Mouse (Mus musculus) stomach, embryonic 16.5 days (tissue): Measurements from ENCODE around the gene Astn1. TPM values are rescaled to one million over a fixed set of nuclear protein-coding genes. Genes with fewer than 3 reads are reported as not detected.

Experiments used
- ATAC-seq: fragments of 200-750 bp; cut with Nextera tagmentation; 2 replicates; pipeline ENCODE4 v1.8.0; 2017; ENCODE audit warnings: moderate number of reproducible peaks, moderate TSS enrichment; ENCODE audit not compliant: insufficient read depth, low FRiP score
- H3K27ac ChIP-seq: fragments of 300-500 bp; sonication (generic); 2 replicates; pipeline ENCODE4 v1.5.1; 2014; ENCODE audit warnings: low read length
- H3K27me3 ChIP-seq: fragments of 300-500 bp; sonication (generic); 2 replicates; pipeline ENCODE4 v1.6.1; 2014; ENCODE audit warnings: low read length, control low read depth, mixed read lengths; ENCODE audit not compliant: control insufficient read depth, insufficient read depth
- H3K36me3 ChIP-seq: fragments of 300-500 bp; sonication (generic); 2 replicates; pipeline ENCODE4 v1.6.1; 2014; ENCODE audit warnings: low read length; ENCODE audit not compliant: control insufficient read depth, insufficient read depth
- H3K4me1 ChIP-seq: fragments of 300-500 bp; sonication (generic); 2 replicates; pipeline ENCODE4 v1.6.1; 2014; ENCODE audit warnings: low read length, control low read depth, mixed read lengths; ENCODE audit not compliant: control insufficient read depth, insufficient read depth
- H3K4me2 ChIP-seq: fragments of 300-500 bp; sonication (generic); 2 replicates; pipeline ENCODE4 v1.6.1; 2014; ENCODE audit warnings: low read depth, low read length, mixed read lengths
- H3K4me3 ChIP-seq: fragments of 300-500 bp; sonication (generic); replicated peaks from 2 replicates; pipeline ENCODE4 v1.5.1; 2014; ENCODE audit warnings: mild to moderate bottlenecking, low read length
- H3K9ac ChIP-seq: fragments of 300-500 bp; sonication (generic); 2 replicates; pipeline ENCODE4 v1.6.1; 2014; ENCODE audit warnings: low read length
- H3K9me3 ChIP-seq: fragments of 300-500 bp; sonication (generic); replicated peaks from 2 replicates; pipeline ENCODE4 v1.6.1; 2016; ENCODE audit warnings: low read length, control low read depth; ENCODE audit not compliant: control insufficient read depth
- WGBS: fragments of 180-500 bp; shearing (Covaris S2); extraction: QIAGEN DNeasy Blood & Tissue Kit; methylation state at CpG from one replicate; pipeline ENCODE4 v1.1.7; 2014; 5-methylcytosine and 5-hydroxymethylcytosine counted together
- polyA plus RNA-seq: library from polyadenylated mRNA; unstranded; fragments of >200 nt; fragmentation: Nextera tagmentation; extraction: Ambion mirVana; gene quantifications from 2 replicates; pipeline ENCODE4 v1.2.1, GENCODE M21; 2015

The Astn1 gene
- polyA plus RNA-seq, 1 experiment from 2014 or later: 1.2 TPM

- Histone ChIP-seq H3K4me2 (no peak overlapping the region), H3K4me1 (no peaks in the 10 kb centered on the region), H3K27me3 (no peaks in the 10 kb centered on the region), H3K9me3 (no peaks in the 10 kb centered on the region), H3K27ac (no peak overlapping the region), H3K4me3 (no peak overlapping the region), H3K9ac (no peak overlapping the region), H3K36me3 (no peaks in the 10 kb centered on the region)
- no peak for ATAC-seq
These were observed 280.2 kb downstream of the Astn1 start for GRCm38 (mm10) chr1:158642247-158642646.

GRCm38 (mm10) chr1:158652799-158653198 is 290.7 kb downstream of the Astn1 start:
- no peak for ATAC-seq
- Histone ChIP-seq H3K4me1 (no peaks in the 10 kb centered on the region), H3K9ac (no peak overlapping the region), H3K27ac (no peak overlapping the region), H3K9me3 (no peaks in the 10 kb centered on the region), H3K4me3 (no peak overlapping the region), H3K4me2 (no peak overlapping the region), H3K27me3 (no peaks in the 10 kb centered on the region), H3K36me3 (no peaks in the 10 kb centered on the region)
- 78% methylated on average over 2 of the region's 2 CpGs for WGBS

- H3K9ac ChIP-seq: no peak overlapping the region
- no peak overlapping the region for H3K4me2 ChIP-seq
- H3K9me3 ChIP-seq: no peaks in the 10 kb centered on the region
- H3K4me1 ChIP-seq: no peaks in the 10 kb centered on the region
- no peak overlapping the region for H3K4me3 ChIP-seq
- no peak for ATAC-seq
- H3K27ac ChIP-seq: no peak overlapping the region
- 31% methylated on average over 4 of the region's 4 CpGs for WGBS
- H3K27me3 ChIP-seq: no peaks in the 10 kb centered on the region
- no peaks in the 10 kb centered on the region for H3K36me3 ChIP-seq
These were observed 291.9 kb downstream of the Astn1 start for GRCm38 (mm10) chr1:158653808-158654520.

- H3K4me3 ChIP-seq: no peak overlapping the region
- H3K4me2 ChIP-seq: no peak overlapping the region
- no peak overlapping the region for H3K9ac ChIP-seq
- no peak overlapping the region for H3K27ac ChIP-seq
- 0 out of 2 replicates have a peak, but pooled peaks have one; percentile 56 for ATAC-seq
- H3K9me3 ChIP-seq: no peaks in the 10 kb centered on the region
- no peaks in the 10 kb centered on the region for H3K4me1 ChIP-seq
- no peaks in the 10 kb centered on the region for H3K36me3 ChIP-seq
- no peaks in the 10 kb centered on the region for H3K27me3 ChIP-seq
- 36% methylated on average over 3 of the region's 3 CpGs for WGBS
These were observed 292.6 kb downstream of the Astn1 start for GRCm38 (mm10) chr1:158654571-158655205.

GRCm38 (mm10) chr1:158656986-158657385 is 294.9 kb downstream of the Astn1 start:
- H3K9ac ChIP-seq: no peak overlapping the region
- H3K4me3 ChIP-seq: no peak overlapping the region
- H3K4me1 ChIP-seq: no peaks in the 10 kb centered on the region
- H3K27ac ChIP-seq: no peak overlapping the region
- no peaks in the 10 kb centered on the region for H3K36me3 ChIP-seq
- no peaks in the 10 kb centered on the region for H3K9me3 ChIP-seq
- no peaks in the 10 kb centered on the region for H3K27me3 ChIP-seq
- 88% methylated on average over 6 of the region's 6 CpGs for WGBS
- no peak overlapping the region for H3K4me2 ChIP-seq
- ATAC-seq: no peak

GRCm38 (mm10) chr1:158666001-158666400 is 303.9 kb downstream of the Astn1 start:
- 74% methylated on average over 3 of the region's 3 CpGs for WGBS
- no peaks in the 10 kb centered on the region for H3K9me3 ChIP-seq
- H3K4me1 ChIP-seq: no peaks in the 10 kb centered on the region
- no peak overlapping the region for H3K4me3 ChIP-seq
- H3K9ac ChIP-seq: no peak overlapping the region
- no peaks in the 10 kb centered on the region for H3K36me3 ChIP-seq
- ATAC-seq: no peak
- no peak overlapping the region for H3K4me2 ChIP-seq
- no peak overlapping the region for H3K27ac ChIP-seq
- H3K27me3 ChIP-seq: no peaks in the 10 kb centered on the region

- no peak overlapping the region for H3K9ac ChIP-seq
- no peak overlapping the region for H3K4me3 ChIP-seq
- H3K4me1 ChIP-seq: no peaks in the 10 kb centered on the region
- no peaks in the 10 kb centered on the region for H3K27me3 ChIP-seq
- WGBS: 41% methylated on average over 3 of the region's 3 CpGs
- ATAC-seq: peak; percentile 75; the same call in 1 of the 2 replicates
- no peak overlapping the region for H3K27ac ChIP-seq
- H3K36me3 ChIP-seq: no peaks in the 10 kb centered on the region
- H3K4me2 ChIP-seq: no peak overlapping the region
- no peaks in the 10 kb centered on the region for H3K9me3 ChIP-seq
These were observed 308.0 kb downstream of the Astn1 start for GRCm38 (mm10) chr1:158669971-158670592.

- no peaks in the 10 kb centered on the region for H3K36me3 ChIP-seq
These were observed 325.7 kb downstream of the Astn1 start for GRCm38 (mm10) chr1:158687726-158688125.

GRCm38 (mm10) chr1:158697423-158697822 is 335.4 kb downstream of the Astn1 start:
- Histone ChIP-seq H3K4me3 (no peak overlapping the region), H3K27ac (no peak overlapping the region), H3K4me1 (no peaks in the 10 kb centered on the region), H3K4me2 (no peak overlapping the region), H3K27me3 (no peaks in the 10 kb centered on the region), H3K9me3 (no peaks in the 10 kb centered on the region), H3K36me3 (no peaks in the 10 kb centered on the region), H3K9ac (no peak overlapping the region)
- 64% methylated on average over 3 of the region's 3 CpGs for WGBS
- ATAC-seq: no peak

More at GRCm38 (mm10) chr1:158687726-158688125, 325.7 kb downstream of the Astn1 start:
- Histone ChIP-seq H3K4me1 (no peaks in the 10 kb centered on the region), H3K9me3 (no peaks in the 10 kb centered on the region), H3K4me2 (no peak overlapping the region), H3K4me3 (no peak overlapping the region), H3K9ac (no peak overlapping the region), H3K27me3 (no peaks in the 10 kb centered on the region), H3K27ac (no peak overlapping the region)
- ATAC-seq: no peak
- 41% methylated on average over 1 of the region's 1 CpGs for WGBS
